Mouse (Mus musculus): ENCODE data around the gene Kansl1. TPM values are rescaled to one million over a fixed set of nuclear protein-coding genes. Genes with fewer than 3 reads are reported as not detected.

The Kansl1 gene
- polyA plus RNA-seq, 1 experiment from 2014 or later, result 22.2 TPM

DNA sequence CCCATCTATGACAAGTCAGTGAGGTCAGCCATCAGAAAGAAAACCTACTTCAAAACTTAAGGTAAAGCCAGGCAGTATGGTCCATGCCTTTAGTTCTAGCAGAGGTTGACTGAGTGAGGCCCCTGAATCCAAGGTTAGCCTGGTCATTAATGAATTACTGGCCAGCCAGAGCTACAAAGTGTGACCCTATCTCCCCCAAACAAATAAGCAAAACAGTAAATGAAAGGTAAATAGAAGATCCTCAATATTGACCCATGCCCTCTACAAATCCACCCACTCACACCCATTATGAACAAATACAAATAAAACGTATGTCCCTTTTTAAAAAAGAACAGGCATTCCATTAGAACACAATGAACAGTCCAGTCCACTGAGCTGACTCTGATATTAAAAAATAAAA is 76.5 kb downstream of the Kansl1 start:
- no peak overlapping the region for H3K4me2 ChIP-seq (ENCODE audit: low read length)
- peaks cover 3% of the 10 kb centered on the region; the same call in 1 of the 2 replicates for H3K4me1 ChIP-seq (ENCODE audit: control insufficient read depth, insufficient read depth, low read depth, low read length)
- H3K27ac ChIP-seq (ENCODE audit: low read depth, low read length), result no peak overlapping the region
- H3K4me3 ChIP-seq (ENCODE audit: low read length), result no peak overlapping the region
- no peaks in the 10 kb centered on the region for H3K36me3 ChIP-seq (ENCODE audit: control insufficient read depth, insufficient read depth, low read length)
- 85% methylated on average over 1 of the region's 1 CpGs for WGBS
- no peaks in the 10 kb centered on the region for H3K9me3 ChIP-seq (ENCODE audit: control insufficient read depth, low read length)
- no peak for ATAC-seq
- no peak overlapping the region for H3K9ac ChIP-seq (ENCODE audit: low read depth, low read length)
- H3K27me3 ChIP-seq (replicated peaks; ENCODE audit: control insufficient read depth, insufficient read depth, low read length), result no peaks in the 10 kb centered on the region

DNA sequence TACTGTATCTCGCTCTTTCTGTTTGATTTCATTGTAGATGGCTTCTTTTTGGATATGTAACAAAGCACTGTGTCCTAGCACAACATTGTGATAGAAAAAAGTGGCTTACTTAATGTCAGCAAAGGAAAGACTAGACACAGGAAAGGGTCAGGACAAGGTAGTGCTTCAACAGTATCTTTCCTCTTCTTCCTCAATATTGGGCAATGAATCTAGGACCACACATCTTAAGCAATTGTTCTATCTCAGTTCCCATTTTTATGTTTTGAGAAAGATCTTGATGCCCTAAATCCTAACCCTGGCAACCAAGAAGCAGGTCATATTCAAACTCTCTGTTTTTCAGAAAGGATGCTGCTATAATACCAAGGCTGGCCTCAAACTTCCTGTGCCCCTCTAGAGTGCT is 81.4 kb downstream of the Kansl1 start:
- Histone ChIP-seq H3K9ac (ENCODE audit: low read depth, low read length) (no peak overlapping the region), H3K27ac (ENCODE audit: low read depth, low read length) (no peak overlapping the region), H3K36me3 (ENCODE audit: control insufficient read depth, insufficient read depth, low read length) (no peaks in the 10 kb centered on the region), H3K4me3 (ENCODE audit: low read length) (no peak overlapping the region), H3K4me1 (ENCODE audit: control insufficient read depth, insufficient read depth, low read depth, low read length) (no peaks in the 10 kb centered on the region), H3K27me3 (replicated peaks; ENCODE audit: control insufficient read depth, insufficient read depth, low read length) (no peaks in the 10 kb centered on the region), H3K4me2 (ENCODE audit: low read length) (no peak overlapping the region), H3K9me3 (ENCODE audit: control insufficient read depth, low read length) (no peaks in the 10 kb centered on the region)
- ATAC-seq, result no peak
- 96% methylated on average over 1 of the region's 1 CpGs for WGBS

DNA sequence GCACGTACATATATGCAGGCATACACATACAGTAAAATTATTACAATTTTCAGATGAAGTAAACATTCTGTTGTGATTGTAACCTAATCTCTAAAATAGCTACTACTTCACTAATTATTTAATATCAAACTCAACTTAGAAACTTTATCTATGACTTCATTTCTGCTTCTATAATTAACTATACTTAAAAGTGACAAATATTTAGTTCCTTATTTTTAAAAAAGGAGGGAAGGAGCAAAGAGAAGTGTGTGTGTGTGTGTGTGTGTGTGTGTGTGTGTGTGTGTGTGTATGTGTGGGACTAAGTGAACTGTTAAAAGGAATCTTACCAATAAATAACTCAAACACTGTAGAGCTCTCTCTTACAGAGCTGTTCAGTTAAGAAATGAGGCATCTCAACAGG is 82.1 kb downstream of the Kansl1 start:
- Histone ChIP-seq H3K27me3 (replicated peaks; ENCODE audit: control insufficient read depth, insufficient read depth, low read length) (no peaks in the 10 kb centered on the region), H3K4me3 (ENCODE audit: low read length) (no peak overlapping the region), H3K27ac (ENCODE audit: low read depth, low read length) (no peak overlapping the region), H3K9me3 (ENCODE audit: control insufficient read depth, low read length) (no peaks in the 10 kb centered on the region), H3K9ac (ENCODE audit: low read depth, low read length) (no peak overlapping the region), H3K4me1 (ENCODE audit: control insufficient read depth, insufficient read depth, low read depth, low read length) (no peaks in the 10 kb centered on the region), H3K36me3 (ENCODE audit: control insufficient read depth, insufficient read depth, low read length) (no peaks in the 10 kb centered on the region), H3K4me2 (ENCODE audit: low read length) (no peak overlapping the region)
- WGBS, result 100% methylated on average over 1 of the region's 1 CpGs
- no peak for ATAC-seq

DNA sequence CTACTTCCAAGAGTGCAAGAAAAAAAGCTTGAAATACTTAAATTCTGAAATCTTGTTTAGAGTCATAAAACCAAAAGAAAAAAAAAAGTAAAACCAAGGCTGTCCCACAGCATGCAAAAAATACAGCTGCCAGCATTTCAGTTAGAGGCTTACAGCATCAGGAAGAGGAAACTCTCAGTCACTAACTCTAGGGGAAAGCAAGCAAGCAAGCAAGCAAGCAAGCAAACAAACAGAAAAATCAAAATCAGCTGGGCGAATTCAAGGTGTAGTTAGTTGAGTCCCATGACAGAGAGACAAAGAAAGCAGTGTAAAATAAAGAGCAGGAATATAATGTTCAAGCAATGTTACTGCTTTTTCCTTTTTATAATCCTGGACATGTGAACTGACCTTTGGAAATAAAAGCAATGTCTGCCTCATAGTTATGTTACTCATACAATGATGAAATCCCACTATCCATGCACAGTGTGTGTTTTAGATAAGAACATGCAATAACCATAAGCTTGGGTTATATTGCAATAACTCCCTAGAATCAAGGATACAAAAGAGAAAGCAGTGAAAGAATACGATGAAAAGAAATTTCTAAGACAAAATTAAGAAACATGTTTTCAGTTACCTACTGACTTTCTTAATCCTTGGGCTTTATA is 85.4 kb downstream of the Kansl1 start:
- Histone ChIP-seq H3K27ac (ENCODE audit: low read depth, low read length) (no peak overlapping the region), H3K9me3 (ENCODE audit: control insufficient read depth, low read length) (no peaks in the 10 kb centered on the region), H3K4me1 (ENCODE audit: control insufficient read depth, insufficient read depth, low read depth, low read length) (no peaks in the 10 kb centered on the region), H3K4me2 (ENCODE audit: low read length) (no peak overlapping the region), H3K27me3 (replicated peaks; ENCODE audit: control insufficient read depth, insufficient read depth, low read length) (no peaks in the 10 kb centered on the region), H3K36me3 (ENCODE audit: control insufficient read depth, insufficient read depth, low read length) (no peaks in the 10 kb centered on the region), H3K4me3 (ENCODE audit: low read length) (no peak overlapping the region), H3K9ac (ENCODE audit: low read depth, low read length) (no peak overlapping the region)
- WGBS, result 90% methylated on average over 2 of the region's 2 CpGs
- no peak for ATAC-seq

DNA sequence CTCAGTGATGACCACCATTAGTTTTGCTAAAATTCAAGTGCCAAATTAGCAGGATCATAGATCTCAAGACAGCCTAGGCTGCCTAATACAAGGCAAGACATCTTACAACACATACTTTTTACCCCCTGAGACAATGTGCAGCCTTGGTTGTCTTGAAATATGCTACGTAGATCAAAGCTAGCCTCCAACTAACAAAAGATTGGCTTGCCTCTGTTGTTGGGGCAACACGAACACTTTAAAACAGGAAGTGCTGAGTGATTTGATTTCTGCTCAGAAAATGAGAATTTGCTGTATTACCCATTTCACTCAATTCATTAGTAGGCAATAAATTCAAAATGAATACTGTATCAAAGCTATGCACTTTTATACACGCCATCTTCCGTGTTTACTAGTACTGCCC is 86.8 kb downstream of the Kansl1 start:
- 80% methylated on average over 4 of the region's 4 CpGs for WGBS
- Histone ChIP-seq H3K9ac (ENCODE audit: low read depth, low read length) (no peak overlapping the region), H3K27me3 (replicated peaks; ENCODE audit: control insufficient read depth, insufficient read depth, low read length) (no peaks in the 10 kb centered on the region), H3K36me3 (ENCODE audit: control insufficient read depth, insufficient read depth, low read length) (no peaks in the 10 kb centered on the region), H3K4me2 (ENCODE audit: low read length) (no peak overlapping the region), H3K9me3 (ENCODE audit: control insufficient read depth, low read length) (no peaks in the 10 kb centered on the region), H3K27ac (ENCODE audit: low read depth, low read length) (no peak overlapping the region), H3K4me3 (ENCODE audit: low read length) (no peak overlapping the region), H3K4me1 (ENCODE audit: control insufficient read depth, insufficient read depth, low read depth, low read length) (no peaks in the 10 kb centered on the region)
- ATAC-seq, result no peak

DNA sequence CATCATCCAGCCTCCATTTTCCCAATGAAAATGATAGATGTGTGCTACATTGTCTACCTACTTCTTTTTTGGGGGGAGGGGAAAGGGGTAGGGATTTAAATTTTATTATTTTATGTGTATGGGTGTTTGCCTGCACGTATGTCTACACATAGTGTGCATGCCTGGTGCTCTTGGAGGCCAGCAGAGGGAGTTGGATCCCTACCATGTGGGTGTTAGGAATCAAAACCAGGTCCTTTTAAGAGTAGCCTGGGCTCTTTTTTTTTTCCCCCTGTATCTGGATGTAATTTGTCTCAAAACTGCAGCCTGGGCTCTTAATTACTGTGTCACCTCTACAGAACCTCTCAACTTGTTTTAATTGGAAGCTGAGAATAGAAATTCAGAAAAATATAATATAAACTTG is 89.0 kb downstream of the Kansl1 start:
- no peak overlapping the region for H3K4me2 ChIP-seq (ENCODE audit: low read length)
- ATAC-seq, result no peak
- no peaks in the 10 kb centered on the region for H3K27me3 ChIP-seq (replicated peaks; ENCODE audit: control insufficient read depth, insufficient read depth, low read length)
- no peaks in the 10 kb centered on the region for H3K9me3 ChIP-seq (ENCODE audit: control insufficient read depth, low read length)
- H3K9ac ChIP-seq (ENCODE audit: low read depth, low read length), result no peak overlapping the region
- no peak overlapping the region for H3K27ac ChIP-seq (ENCODE audit: low read depth, low read length)
- H3K4me1 ChIP-seq (ENCODE audit: control insufficient read depth, insufficient read depth, low read depth, low read length), result no peaks in the 10 kb centered on the region
- H3K4me3 ChIP-seq (ENCODE audit: low read length), result no peak overlapping the region
- WGBS, result 75% methylated on average over 1 of the region's 1 CpGs
- no peaks in the 10 kb centered on the region for H3K36me3 ChIP-seq (ENCODE audit: control insufficient read depth, insufficient read depth, low read length)

DNA sequence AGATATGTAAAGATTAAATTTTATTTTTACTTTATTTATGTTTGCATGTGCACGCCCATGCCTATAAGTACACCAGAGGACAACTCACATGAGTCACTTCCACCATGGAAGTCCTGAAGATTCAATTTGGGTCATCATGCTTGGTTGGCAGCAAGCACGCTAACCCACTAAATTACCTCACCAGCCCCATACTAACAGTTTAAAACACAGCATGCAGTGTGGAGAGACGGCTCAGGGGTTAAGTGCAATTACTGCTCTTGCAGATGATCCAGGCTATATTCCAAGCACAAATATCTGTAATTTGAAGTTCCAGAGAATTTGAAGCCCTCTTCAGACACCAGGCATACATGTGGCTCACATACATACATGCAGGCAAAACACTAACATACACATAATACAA is 92.4 kb downstream of the Kansl1 start:
- no peak overlapping the region for H3K4me3 ChIP-seq (ENCODE audit: low read length)
- H3K9me3 ChIP-seq (ENCODE audit: control insufficient read depth, low read length), result no peaks in the 10 kb centered on the region
- no peaks in the 10 kb centered on the region for H3K4me1 ChIP-seq (ENCODE audit: control insufficient read depth, insufficient read depth, low read depth, low read length)
- WGBS, result 83% methylated on average over 3 of the region's 3 CpGs
- H3K27me3 ChIP-seq (replicated peaks; ENCODE audit: control insufficient read depth, insufficient read depth, low read length), result no peaks in the 10 kb centered on the region
- H3K36me3 ChIP-seq (ENCODE audit: control insufficient read depth, insufficient read depth, low read length), result no peaks in the 10 kb centered on the region
- no peak overlapping the region for H3K9ac ChIP-seq (ENCODE audit: low read depth, low read length)
- no peak overlapping the region for H3K4me2 ChIP-seq (ENCODE audit: low read length)
- no peak for ATAC-seq
- H3K27ac ChIP-seq (ENCODE audit: low read depth, low read length), result no peak overlapping the region

DNA sequence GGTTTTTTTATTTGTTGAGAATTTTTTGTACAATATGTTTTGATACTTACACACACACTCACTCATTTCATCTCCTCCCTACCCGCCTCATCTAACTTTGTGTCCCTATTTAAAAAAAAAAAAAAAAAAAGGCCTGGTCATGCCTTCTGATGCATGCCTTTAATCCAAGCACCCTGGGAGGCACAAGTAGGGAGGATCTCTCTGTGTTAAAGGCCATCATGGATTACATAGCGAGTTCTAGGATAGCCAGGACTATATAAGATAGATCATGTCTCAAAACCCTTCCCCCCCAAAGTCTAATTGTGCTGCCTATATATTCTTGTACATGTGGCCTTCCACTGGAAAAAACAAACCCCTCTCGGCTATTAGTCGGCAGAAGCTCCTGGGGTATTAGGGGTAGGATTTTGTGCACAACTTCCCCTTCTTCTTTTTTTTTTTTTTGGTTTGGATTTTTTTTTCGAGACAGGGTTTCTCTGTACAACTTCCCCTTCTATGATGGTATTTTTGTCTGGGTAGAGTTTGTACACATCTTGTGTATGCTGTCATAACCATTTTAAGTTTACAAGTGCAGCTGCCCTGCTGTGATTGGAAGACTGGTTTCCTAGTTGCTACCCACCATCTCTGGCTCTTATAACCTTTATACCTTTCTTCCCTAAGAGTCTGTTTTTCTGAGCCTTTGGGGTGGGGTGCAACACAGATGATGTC is 101.0 kb downstream of the Kansl1 start:
- no peak overlapping the region for H3K4me2 ChIP-seq (ENCODE audit: low read length)
- no peaks in the 10 kb centered on the region for H3K9me3 ChIP-seq (ENCODE audit: control insufficient read depth, low read length)
- H3K27me3 ChIP-seq (replicated peaks; ENCODE audit: control insufficient read depth, insufficient read depth, low read length), result no peaks in the 10 kb centered on the region
- H3K4me1 ChIP-seq (ENCODE audit: control insufficient read depth, insufficient read depth, low read depth, low read length), result no peaks in the 10 kb centered on the region
- no peak overlapping the region for H3K27ac ChIP-seq (ENCODE audit: low read depth, low read length)
- WGBS, result 90% methylated on average over 5 of the region's 5 CpGs
- ATAC-seq, result no peak
- H3K9ac ChIP-seq (ENCODE audit: low read depth, low read length), result no peak overlapping the region
- H3K36me3 ChIP-seq (ENCODE audit: control insufficient read depth, insufficient read depth, low read length), result peaks cover 3% of the 10 kb centered on the region; the same call in 1 of the 2 replicates
- no peak overlapping the region for H3K4me3 ChIP-seq (ENCODE audit: low read length)

DNA sequence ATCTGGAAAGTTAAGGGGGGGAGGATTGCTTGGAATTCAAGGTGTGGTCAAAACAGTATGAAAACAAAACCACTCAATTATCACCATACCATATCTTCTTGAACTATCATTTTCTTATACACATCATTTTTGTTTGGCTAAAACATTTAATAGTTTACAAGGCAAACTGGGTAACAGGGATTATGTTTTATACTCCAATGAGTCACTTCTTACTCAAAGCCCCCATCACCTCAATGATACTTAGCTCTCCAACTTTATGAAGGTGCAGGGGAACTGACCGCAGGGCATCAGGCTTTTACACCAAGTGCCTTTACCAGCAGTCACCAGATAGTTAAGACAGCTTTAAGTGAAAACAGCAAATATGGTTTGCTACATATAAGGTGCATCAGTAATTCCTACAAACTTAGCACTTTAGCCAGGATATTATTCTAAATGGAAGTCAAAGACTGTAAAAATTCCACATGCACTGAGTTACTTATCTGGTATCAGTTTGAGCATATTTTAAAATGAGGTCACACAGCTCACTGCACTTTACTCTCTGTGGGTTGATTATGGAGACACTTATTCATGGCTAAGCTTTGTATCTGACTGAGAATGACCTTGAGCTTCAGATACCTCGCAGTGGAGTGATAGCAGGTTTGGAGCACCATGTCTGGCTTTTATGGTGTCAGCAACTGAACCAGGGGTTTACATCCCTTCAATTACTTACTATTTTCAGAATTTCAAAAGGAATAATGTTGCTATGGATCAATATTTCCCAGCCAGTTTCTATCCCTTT is 104.6 kb downstream of the Kansl1 start:
- Histone ChIP-seq H3K4me1 (ENCODE audit: control insufficient read depth, insufficient read depth, low read depth, low read length) (no peaks in the 10 kb centered on the region), H3K4me3 (ENCODE audit: low read length) (no peak overlapping the region), H3K27ac (ENCODE audit: low read depth, low read length) (no peak overlapping the region), H3K4me2 (ENCODE audit: low read length) (no peak overlapping the region), H3K9me3 (ENCODE audit: control insufficient read depth, low read length) (no peaks in the 10 kb centered on the region), H3K9ac (ENCODE audit: low read depth, low read length) (no peak overlapping the region), H3K36me3 (ENCODE audit: control insufficient read depth, insufficient read depth, low read length) (peaks cover 3% of the 10 kb centered on the region; the same call in 1 of the 2 replicates), H3K27me3 (replicated peaks; ENCODE audit: control insufficient read depth, insufficient read depth, low read length) (no peaks in the 10 kb centered on the region)
- whole genome bisulfite sequencing, result 94% methylated on average over 2 of the region's 2 CpGs
- ATAC-seq, result no peak

Data from hindbrain, embryonic 16.5 days (tissue).